Mouse (Mus musculus): ENCODE data around the gene Zfp36l1.

DNA sequence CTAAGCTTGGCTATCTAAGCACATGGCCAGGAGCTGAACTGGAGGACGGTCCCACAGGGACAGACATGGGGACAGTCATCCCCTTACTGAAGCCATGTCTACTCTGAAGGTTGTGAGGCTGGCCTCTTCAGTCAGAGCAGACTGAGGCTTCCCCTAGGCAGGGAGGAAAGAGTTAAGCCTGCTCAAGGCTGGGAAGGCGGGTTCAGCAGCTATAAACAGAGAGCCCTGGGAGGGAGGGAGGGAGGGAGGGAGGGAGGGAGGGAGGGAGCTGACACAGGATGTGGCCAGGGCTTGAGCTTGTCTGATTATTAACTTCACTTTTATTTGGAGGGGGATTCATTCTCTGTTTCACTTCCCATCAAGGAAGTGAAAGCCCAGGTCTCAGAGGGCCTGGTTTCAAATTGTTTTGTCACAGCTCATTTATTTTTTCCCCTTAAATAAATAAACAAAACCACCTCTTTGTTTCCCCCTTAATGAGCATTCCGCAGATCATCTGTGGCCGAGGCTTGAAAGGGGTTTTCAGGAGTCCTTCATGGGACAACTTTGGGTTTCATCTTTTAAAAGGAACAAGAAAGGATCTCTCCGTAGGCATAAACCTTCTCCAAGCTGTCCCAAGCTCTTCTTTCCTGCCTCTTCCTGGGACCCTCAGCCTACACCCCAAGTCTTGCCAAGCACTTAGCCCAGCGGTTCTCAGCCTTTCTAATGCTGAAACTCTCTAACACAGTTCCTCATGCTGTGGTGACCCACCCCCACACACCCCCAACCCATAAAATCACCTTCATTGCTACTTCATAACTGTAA, 17.9 kb upstream of the Zfp36l1 start:
- TF ChIP-seq CTCF (IDR thresholded peaks at IDR 0.05; ENCODE audit: extremely low read depth, insufficient read depth, insufficient read length, insufficient replicate concordance), result no peak
- no peak for TF ChIP-seq POLR2A (IDR thresholded peaks at IDR 0.05; ENCODE audit: low read depth, low read length)

Data from spleen, adult 2 months (tissue).